Mouse (Mus musculus) myocyte (in vitro differentiated cells): Measurements from ENCODE around the gene Zdhhc19.

Experiments
- MAX ChIP-seq: IDR thresholded peaks from one replicate; pipeline ENCODE4 v1.6.1; 2011; ENCODE audit warnings: low read depth, mild to moderate bottlenecking, control low read depth
- TCF3 ChIP-seq: IDR thresholded peaks from one replicate; pipeline ENCODE4 v1.6.1; 2011; ENCODE audit warnings: low read depth, control low read depth; ENCODE audit not compliant: insufficient read length

- no peak for TF ChIP-seq TCF3
- no peak for TF ChIP-seq MAX
Measured at GRCm38 (mm10) chr16:32608344-32608711, 112.3 kb downstream of the Zdhhc19 start.
